Mouse (Mus musculus): ENCODE measurements at regions not wholly inside any gene's neighbourhood (a gene's known extent, or its start where the extent isn't known, plus 50 kb on each side); places are given as distances from the start of the nearest gene placed in this dataset.

DNA sequence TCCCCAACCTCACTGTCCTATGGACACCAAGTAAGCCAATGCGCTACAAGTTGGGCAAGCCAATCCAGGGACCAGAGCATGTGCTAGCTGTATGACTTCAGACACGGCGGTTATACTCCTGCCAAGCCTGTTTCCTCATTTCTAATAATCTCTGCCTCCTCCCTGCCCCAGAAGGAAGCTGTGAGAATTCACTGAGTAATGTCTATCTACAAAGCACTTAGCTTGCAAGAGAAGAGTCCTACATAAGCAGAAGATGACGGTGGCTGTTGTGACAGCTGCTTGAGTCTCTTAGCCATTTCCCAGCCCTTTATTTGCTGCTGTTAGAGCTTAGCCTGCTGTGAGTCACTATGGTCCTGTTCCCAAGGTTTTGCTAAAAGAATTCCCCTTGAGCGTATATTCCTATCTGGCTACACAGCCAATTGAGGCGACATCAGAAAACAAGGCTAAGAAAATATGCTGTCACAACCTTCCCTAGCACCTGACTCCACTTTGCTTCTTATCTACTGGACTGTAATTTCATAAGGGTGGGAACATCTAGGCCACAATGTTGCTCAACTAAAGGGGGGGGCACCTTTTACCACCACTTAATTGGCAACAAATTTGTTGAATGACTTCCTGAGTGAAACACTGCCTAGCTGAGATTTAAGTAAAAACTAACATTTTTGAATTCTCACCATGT lies 66.0 kb downstream of the Zfp36l1 start:
- TF ChIP-seq CTCF (IDR thresholded peaks at IDR 0.05; ENCODE audit: low read depth, low read length) (no peak), GATA1 (IDR thresholded peaks at IDR 0.05; ENCODE audit: borderline replicate concordance, low read length) (no peak), TAL1 (conservative IDR thresholded peaks at IDR 0.05; ENCODE audit: low read depth, low read length) (no peak), GATA2 (IDR thresholded peaks at IDR 0.05; ENCODE audit: borderline replicate concordance, low read depth, low read length) (no peak), POLR2AphosphoS5 (IDR thresholded peaks at IDR 0.05; ENCODE audit: insufficient replicate concordance, low read depth, low read length) (no peak)
